In the genomic region with DNA sequence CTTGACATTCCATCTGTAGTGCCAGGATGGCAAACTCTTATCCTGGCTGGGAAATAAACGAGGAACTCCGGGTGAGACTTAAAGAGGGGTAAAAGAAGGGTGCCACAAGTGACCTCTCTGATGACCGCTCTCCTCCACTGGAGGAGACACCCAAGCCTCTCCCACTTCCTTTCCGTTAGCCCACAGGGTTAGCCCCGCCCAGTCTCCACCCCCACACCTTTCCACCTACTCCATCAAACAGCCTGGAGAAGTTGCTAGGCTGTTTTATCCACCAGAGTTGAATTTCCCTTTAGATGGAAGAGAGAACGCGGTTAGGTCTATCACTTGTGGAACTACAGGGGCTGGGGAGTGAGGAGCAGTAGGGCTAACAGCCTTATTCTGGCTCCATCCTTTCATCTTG, we compare ENCODE assay signal across 11 mouse cellular contexts. TPM values are rescaled to one million over a fixed set of nuclear protein-coding genes. Genes with fewer than 3 reads are reported as not detected.
DNase-seq lines count a peak whose midpoint lies in the region; ATAC-seq lines count a peak whose summit lies in the region.
"Had no signal": no experiment of that assay in that cellular context is flagged by ENCODE, and none has a peak within 500 bp of the region (broad histone marks: within the 10 kb centered on the region; RNA-seq: fewer than 3 reads in every experiment).

No protein-coding gene starts in this region.

- H3K9me3 ChIP-seq in midbrain, embryonic 15.5 days, result no peaks in the 10 kb centered on the region
- no peaks in the 10 kb centered on the region for H3K9me3 ChIP-seq in neural tube, embryonic 15.5 days (replicated peaks)
- H3K9me3 ChIP-seq: embryonic facial prominence, embryonic 13.5 days; hindbrain, embryonic 13.5 days had no signal

- H3K4me1 ChIP-seq in midbrain, embryonic 15.5 days, result no peaks in the 10 kb centered on the region
- H3K4me1 ChIP-seq in neural tube, embryonic 15.5 days, result no peaks in the 10 kb centered on the region
- H3K4me1 ChIP-seq: hindbrain, embryonic 13.5 days had no signal

- 76% methylated on average over 7 of the region's 7 CpGs for WGBS in midbrain, embryonic 15.5 days
- WGBS in neural tube, embryonic 15.5 days, result 70% methylated on average over 7 of the region's 7 CpGs

- no peak overlapping the region for H3K4me2 ChIP-seq in midbrain, embryonic 15.5 days
- no peak overlapping the region for H3K4me2 ChIP-seq in neural tube, embryonic 15.5 days
- H3K4me2 ChIP-seq: hindbrain, embryonic 13.5 days had no signal

- intact Hi-C loops in left cerebral cortex, postnatal 4 days (cut with DNase I), result loop anchor here (5.0 kb wide), 1 partner anchor 37 kb away; a partner anchor contains a TSS

- ATAC-seq in megakaryocyte progenitor cell, adult 5-6 weeks (replicated peaks; ENCODE audit: poor library complexity), result peak; percentile 51
- ATAC-seq in midbrain, embryonic 15.5 days (replicated peaks), result no peak
- no peak for ATAC-seq in neural tube, embryonic 15.5 days (ENCODE audit: low FRiP score)

- no peaks in the 10 kb centered on the region for H3K36me3 ChIP-seq in midbrain, embryonic 15.5 days (replicated peaks)
- H3K36me3 ChIP-seq in neural tube, embryonic 15.5 days, result no peaks in the 10 kb centered on the region
- H3K36me3 ChIP-seq: embryonic facial prominence, embryonic 13.5 days; hindbrain, embryonic 13.5 days had no signal

- no peaks in the 10 kb centered on the region for H3K27me3 ChIP-seq in midbrain, embryonic 15.5 days (replicated peaks)
- no peaks in the 10 kb centered on the region for H3K27me3 ChIP-seq in neural tube, embryonic 15.5 days (replicated peaks)
- H3K27me3 ChIP-seq: embryonic facial prominence, embryonic 13.5 days; hindbrain, embryonic 13.5 days had no signal

- peak; percentile 30 to 47 for DNase-seq in kidney, postnatal 4 days
- no peak for DNase-seq in kidney, adult 11 months
- peak; percentile 77 for DNase-seq in induced T-regulatory cell, adult 2 months (ENCODE audit: low read depth)
- DNase-seq in right cerebral cortex, adult 2 months (ENCODE audit: low spot score in 2 of 2), result no peak
- no peak for DNase-seq in left cerebral cortex, postnatal 4 days
- DNase-seq: right cerebral cortex, postnatal 25 days had no signal

- H3K4me3 ChIP-seq in midbrain, embryonic 15.5 days, result no peak overlapping the region
- no peak overlapping the region for H3K4me3 ChIP-seq in neural tube, embryonic 15.5 days (replicated peaks)
- H3K4me3 ChIP-seq: embryonic facial prominence, embryonic 13.5 days; hindbrain, embryonic 13.5 days had no signal

- no peak overlapping the region for H3K9ac ChIP-seq in midbrain, embryonic 15.5 days
- no peak overlapping the region for H3K9ac ChIP-seq in neural tube, embryonic 15.5 days (replicated peaks)
- H3K9ac ChIP-seq: embryonic facial prominence, embryonic 13.5 days; hindbrain, embryonic 13.5 days had no signal

- no peak overlapping the region for H3K27ac ChIP-seq in midbrain, embryonic 15.5 days
- H3K27ac ChIP-seq in neural tube, embryonic 15.5 days (replicated peaks), result no peak overlapping the region
- H3K27ac ChIP-seq: embryonic facial prominence, embryonic 13.5 days; hindbrain, embryonic 13.5 days had no signal

RNA-seq across cellular contexts. Expression of a gene that starts 37.7 kb away (rescaled TPM):
- 54.9 and 57.2 TPM in 2 replicates for total RNA-seq in megakaryocyte progenitor cell, adult 5-6 weeks (2015)
- total RNA-seq in megakaryocyte progenitor cell, adult 5-6 weeks (2017), result 12.7 and 13.2 TPM in 2 replicates
- 0.50 and 0.80 TPM in 2 replicates for polyA plus RNA-seq in midbrain, embryonic 15.5 days (2015; fragmentation: Nextera tagmentation; extraction: Ambion mirVana)
- total RNA-seq in left cerebral cortex, postnatal 4 days (2021), result 1 to 10 TPM; 1.1 to 1.5 TPM
- 0.74 and 2.5 TPM in 2 replicates for polyA plus RNA-seq in neural tube, embryonic 15.5 days (2015; fragmentation: Nextera tagmentation; extraction: Ambion mirVana)

Comparison
In these comparisons a context has a peak if more than half of its experiments do, and no peak if none do; other contexts are left out.
1. DNase-seq: peak in kidney, postnatal 4 days (2 of 2) and induced T-regulatory cell, adult 2 months (single experiment); none in kidney, adult 11 months (single experiment), right cerebral cortex, adult 2 months (0 of 2) and left cerebral cortex, postnatal 4 days (single experiment).
2. RNA of a gene that starts 37.7 kb away (total RNA-seq): 12.7 to 57.2 TPM in megakaryocyte progenitor cell, adult 5-6 weeks; 1.1 to 1.5 TPM in left cerebral cortex, postnatal 4 days; every median in the first group is over 4 times any median in the second.